8 mouse cellular contexts compared by ENCODE assay signal in the genomic region with DNA sequence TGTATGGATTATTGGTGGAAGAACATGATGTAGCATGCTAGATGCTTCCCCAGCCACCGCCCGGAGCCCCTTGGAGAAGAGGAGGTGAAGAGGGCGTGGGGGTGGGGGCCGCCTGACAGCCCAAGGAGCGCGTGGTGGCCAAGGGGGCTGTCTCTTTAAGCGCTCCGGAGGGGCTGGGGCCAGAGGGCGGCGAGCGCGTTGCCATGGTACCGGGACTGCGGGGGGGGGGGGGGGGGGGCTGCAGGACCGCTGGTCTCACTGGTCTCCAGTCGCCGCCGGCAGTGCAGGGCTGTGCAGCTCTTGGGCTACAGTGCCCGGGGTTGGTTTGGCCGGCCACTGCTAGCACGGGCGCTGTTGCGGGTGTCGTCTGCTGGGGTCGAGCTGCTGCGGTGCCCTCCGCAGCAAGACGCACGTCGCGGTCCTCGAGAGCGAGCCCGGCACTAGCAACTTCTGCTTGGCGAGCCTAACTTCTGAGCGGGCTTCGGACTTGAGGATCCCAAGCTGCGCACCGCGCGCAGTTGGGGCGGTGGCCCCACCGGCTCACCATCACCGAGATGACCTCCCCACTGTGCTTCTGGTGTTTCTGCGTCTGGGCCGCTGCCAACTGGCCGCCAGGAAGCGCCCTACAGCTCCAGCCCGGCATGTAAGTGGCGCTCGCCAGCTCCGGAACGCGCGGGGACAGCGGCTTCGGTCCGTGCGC. TPM values are rescaled to one million over a fixed set of nuclear protein-coding genes. Genes with fewer than 3 reads are reported as not detected.
DNase-seq lines count a peak whose midpoint lies in the region; ATAC-seq lines count a peak whose summit lies in the region.

No protein-coding gene starts in this region.

- peak overlapping the region; percentile 53 for H3K4me3 ChIP-seq in limb, embryonic 11.5 days (ENCODE audit: low read depth, low read length)
- peak overlapping the region; percentile 70 for H3K4me3 ChIP-seq in midbrain, embryonic 16.5 days (ENCODE audit: low read depth, low read length)

- H3K4me2 ChIP-seq in limb, embryonic 11.5 days (ENCODE audit: low read depth, severe bottlenecking): peak overlapping the region; percentile 94
- H3K4me2 ChIP-seq in midbrain, embryonic 16.5 days (ENCODE audit: low read length): peak overlapping the region; percentile 95

- under 1% methylated on average over 50 of the region's 59 CpGs for WGBS in limb, embryonic 11.5 days
- under 1% methylated on average over 43 of the region's 59 CpGs for WGBS in midbrain, embryonic 16.5 days

- H3K9ac ChIP-seq in limb, embryonic 11.5 days (ENCODE audit: low read length): 0 out of 2 replicates have a peak overlapping the region, but pooled peaks have one; percentile 40
- peak overlapping the region; percentile 69 for H3K9ac ChIP-seq in midbrain, embryonic 16.5 days (ENCODE audit: low read depth, low read length)

- no peak overlapping the region for H3K27ac ChIP-seq in limb, embryonic 11.5 days (replicated peaks; ENCODE audit: low read depth, low read length)
- peak overlapping the region; percentile 76 for H3K27ac ChIP-seq in midbrain, embryonic 16.5 days (ENCODE audit: low read length)

- H3K36me3 ChIP-seq in limb, embryonic 11.5 days (ENCODE audit: control insufficient read depth, insufficient read depth, low read length): no peaks in the 10 kb centered on the region
- H3K36me3 ChIP-seq in midbrain, embryonic 16.5 days (ENCODE audit: control insufficient read depth, insufficient read depth, low read length): no peaks in the 10 kb centered on the region

- peaks cover 30% of the 10 kb centered on the region for H3K27me3 ChIP-seq in limb, embryonic 11.5 days (ENCODE audit: control insufficient read depth, insufficient read depth, low read length)
- no peaks in the 10 kb centered on the region for H3K27me3 ChIP-seq in midbrain, embryonic 16.5 days (ENCODE audit: control insufficient read depth, insufficient read depth, low read depth, low read length)

- peaks cover 8% of the 10 kb centered on the region for H3K4me1 ChIP-seq in limb, embryonic 11.5 days (ENCODE audit: control insufficient read depth, insufficient read depth, low read length)
- H3K4me1 ChIP-seq in midbrain, embryonic 16.5 days (ENCODE audit: control insufficient read depth, insufficient read depth, low read length): peaks cover 10% of the 10 kb centered on the region

- peak; percentile 35 for DNase-seq in adrenal gland, postnatal 14 days
- no peak for DNase-seq in adrenal gland, postnatal 4 days (ENCODE audit: low spot score in 2 of 2)
- DNase-seq in cerebellum, postnatal 14 days: peak; percentile 62
- peak; percentile 27 to 41 for DNase-seq in frontal cortex, postnatal 10 days (ENCODE audit: low spot score in 2 of 2)
- peak; percentile 9 to 17 for DNase-seq in kidney, adult 8-10 months
- peak; percentile 68 for DNase-seq in limb, embryonic 11.5 days (ENCODE audit: low spot score)

- no peaks in the 10 kb centered on the region for H3K9me3 ChIP-seq in limb, embryonic 11.5 days (ENCODE audit: control insufficient read depth, low read length)
- H3K9me3 ChIP-seq in midbrain, embryonic 16.5 days (replicated peaks; ENCODE audit: control insufficient read depth, low read length, poor library complexity, severe bottlenecking): no peaks in the 10 kb centered on the region

- ATAC-seq in limb, embryonic 11.5 days (ENCODE audit: insufficient number of reproducible peaks, low FRiP score, low TSS enrichment, low read depth): peak; percentile 70
- ATAC-seq in midbrain, embryonic 16.5 days: peak; percentile 93
- no peak for ATAC-seq in activated CD4-positive, CD25-positive, alpha-beta regulatory T cell, adult 4 months

RNA-seq across cellular contexts. Expression of gene Egfem1, which starts 0.6 kb away (rescaled TPM):
- 0.22 and 0.34 TPM in 2 replicates for total RNA-seq in adrenal gland, postnatal 14 days (2021)
- total RNA-seq in adrenal gland, postnatal 4 days (2021): under 1 TPM; 0.45 TPM
- 4.2 and 5.0 TPM in 2 replicates for polyA plus RNA-seq in limb, embryonic 11.5 days (2014; fragmentation: Nextera tagmentation; extraction: Ambion mirVana)
- polyA plus RNA-seq in midbrain, embryonic 16.5 days (2015; fragmentation: Nextera tagmentation; extraction: Ambion mirVana): 6.8 and 8.2 TPM in 2 replicates
- polyA plus RNA-seq in activated CD4-positive, CD25-positive, alpha-beta regulatory T cell, adult 4 months (2017; shearing (Covaris generic)): not detected

Comparison
In these comparisons a context has a peak if more than half of its experiments do, and no peak if none do; other contexts are left out.
1. DNase-seq: peak in adrenal gland, postnatal 14 days (single experiment), cerebellum, postnatal 14 days (2 of 2), frontal cortex, postnatal 10 days (2 of 2), kidney, adult 8-10 months (2 of 2) and limb, embryonic 11.5 days (single experiment); none in adrenal gland, postnatal 4 days (0 of 2).